Mouse (Mus musculus) retina, postnatal 1 day (tissue): ENCODE data around the gene Agbl5.

Experiments used
- DNase-seq: peaks from one replicate; pipeline ENCODE4 v3.0.0-alpha.2; 2012

The Agbl5 gene

DNA sequence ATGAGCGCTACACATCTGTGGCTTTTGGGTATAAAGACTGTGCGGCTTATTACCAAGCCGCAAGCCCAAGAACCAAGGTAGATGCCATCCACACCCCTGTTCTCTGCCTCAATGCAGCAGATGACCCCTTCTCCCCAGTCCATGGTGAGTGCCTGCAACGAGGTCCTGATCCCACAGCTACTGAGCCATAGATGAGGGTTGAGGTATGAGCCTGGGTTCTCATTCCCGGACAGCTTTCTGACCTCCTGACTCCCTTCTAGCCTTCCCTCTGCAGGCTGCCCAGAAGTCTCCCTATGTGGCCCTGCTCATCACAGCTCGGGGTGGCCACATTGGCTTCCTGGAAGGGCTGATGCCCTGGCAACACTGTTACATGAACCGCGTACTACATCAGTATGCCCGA is 66.1 kb downstream of the Agbl5 start:
- no peak for DNase-seq

DNA sequence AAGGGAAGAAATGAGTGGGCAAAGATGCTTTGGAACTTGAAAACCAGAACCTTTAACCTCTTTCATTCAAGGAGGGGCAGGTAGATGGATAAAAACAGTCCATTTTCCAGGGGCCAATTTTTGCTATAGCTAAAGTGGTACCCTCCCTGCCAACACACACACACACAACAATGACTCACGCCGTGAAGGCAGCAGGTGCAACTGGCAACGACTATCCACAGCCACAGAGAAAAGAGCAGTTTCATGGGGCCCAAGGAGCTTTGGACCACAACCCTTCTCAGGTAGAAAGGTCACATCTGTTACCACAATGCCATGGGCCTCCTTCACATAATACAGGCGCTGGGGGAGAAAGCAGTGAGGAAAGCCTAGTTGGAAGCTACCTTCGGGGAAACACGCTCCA is 67.3 kb downstream of the Agbl5 start:
- DNase-seq = no peak
